Mouse (Mus musculus) embryonic facial prominence, embryonic 11.5 days (tissue): Measurements from ENCODE around the gene Reps2. TPM values are rescaled to one million over a fixed set of nuclear protein-coding genes. Genes with fewer than 3 reads are reported as not detected.
A peak's percentile ranks its signal among the peaks of the same experiment; 100 is the strongest.

Source experiments
- ATAC-seq: fragments of 200-750 bp; cut with Nextera tagmentation; replicated peaks from 2 replicates; pipeline ENCODE4 v1.8.0; 2017; ENCODE audit warnings: low read depth; ENCODE audit not compliant: insufficient number of reproducible peaks, low FRiP score, low TSS enrichment
- DNase-seq: peaks from one replicate; pipeline ENCODE4 v3.0.0-alpha.2; 2015; ENCODE audit warnings: low spot score
- H3K27ac ChIP-seq: fragments of 300-500 bp; sonication (generic); replicated peaks from 2 replicates; pipeline ENCODE4 v1.5.1; 2014; ENCODE audit warnings: mild to moderate bottlenecking, low read depth, low read length, control low read depth
- H3K27me3 ChIP-seq: fragments of 300-500 bp; sonication (generic); 2 replicates; pipeline ENCODE4 v1.6.1; 2014; ENCODE audit warnings: mild to moderate bottlenecking, low read length, moderate library complexity, mixed read lengths; ENCODE audit not compliant: control insufficient read depth, insufficient read depth
- H3K36me3 ChIP-seq: fragments of 300-500 bp; sonication (generic); replicated peaks from 2 replicates; pipeline ENCODE4 v1.6.1; 2014; ENCODE audit warnings: low read depth, mild to moderate bottlenecking, low read length, moderate library complexity, mixed read lengths; ENCODE audit not compliant: control insufficient read depth, insufficient read depth
- H3K4me1 ChIP-seq: fragments of 300-500 bp; sonication (generic); 2 replicates; pipeline ENCODE4 v1.6.1; 2014; ENCODE audit warnings: low read length, mixed read lengths; ENCODE audit not compliant: control insufficient read depth, insufficient read depth
- H3K4me2 ChIP-seq: fragments of 300-500 bp; sonication (generic); 2 replicates; pipeline ENCODE4 v1.6.1; 2014; ENCODE audit warnings: low read depth, mild to moderate bottlenecking, control low read depth, low read length, moderate library complexity
- H3K4me3 ChIP-seq: fragments of 300-500 bp; sonication (generic); 2 replicates; pipeline ENCODE4 v1.5.1; 2014; ENCODE audit warnings: low read depth, low read length, control low read depth
- H3K9ac ChIP-seq: fragments of 300-500 bp; sonication (generic); replicated peaks from 2 replicates; pipeline ENCODE4 v1.6.1; 2014; ENCODE audit warnings: mild to moderate bottlenecking, control low read depth, low read length
- H3K9me3 ChIP-seq: fragments of 300-500 bp; sonication (generic); replicated peaks from 2 replicates; pipeline ENCODE4 v1.6.1; 2016; ENCODE audit warnings: mild to moderate bottlenecking, low read length, inconsistent platforms, mixed read lengths; ENCODE audit not compliant: control insufficient read depth
- WGBS: fragments of 180-500 bp; shearing (Covaris S2); extraction: QIAGEN DNeasy Blood & Tissue Kit; methylation state at CpG from one replicate; pipeline ENCODE4 v1.1.7; 2014; 5-methylcytosine and 5-hydroxymethylcytosine counted together
- polyA plus RNA-seq: library from polyadenylated mRNA; unstranded; fragments of >200 nt; fragmentation: Nextera tagmentation; extraction: Ambion mirVana; gene quantifications from 2 replicates; pipeline ENCODE4 v1.2.1, GENCODE M21; 2014

Gene Reps2
- polyA plus RNA-seq, 1 experiment from 2014 or later = 0.95 TPM

GRCm38 (mm10) chrX:162542576-162543227, 100.7 kb downstream of the Reps2 start:
- Histone ChIP-seq H3K27me3 (no peaks in the 10 kb centered on the region; the same call in 1 of the 2 replicates), H3K36me3 (no peaks in the 10 kb centered on the region), H3K4me2 (no peak overlapping the region), H3K4me1 (no peaks in the 10 kb centered on the region), H3K4me3 (no peak overlapping the region), H3K9ac (no peak overlapping the region), H3K9me3 (no peaks in the 10 kb centered on the region), H3K27ac (no peak overlapping the region)
- ATAC-seq (no peak), DNase-seq (no peak)
- WGBS = 54% methylated on average over 1 of the region's 1 CpGs

GRCm38 (mm10) chrX:162541961-162542360, 101.5 kb downstream of the Reps2 start:
- Histone ChIP-seq H3K4me3 (no peak overlapping the region), H3K36me3 (no peaks in the 10 kb centered on the region), H3K27me3 (no peaks in the 10 kb centered on the region; the same call in 1 of the 2 replicates), H3K9me3 (no peaks in the 10 kb centered on the region), H3K27ac (no peak overlapping the region), H3K4me2 (no peak overlapping the region), H3K9ac (no peak overlapping the region), H3K4me1 (no peaks in the 10 kb centered on the region)
- WGBS = 100% methylated on average over 1 of the region's 1 CpGs
- ATAC-seq (no peak), DNase-seq (no peak)

GRCm38 (mm10) chrX:162531016-162531415, 112.4 kb downstream of the Reps2 start:
- Histone ChIP-seq H3K27me3 (no peaks in the 10 kb centered on the region; the same call in 1 of the 2 replicates), H3K4me2 (no peak overlapping the region), H3K9me3 (no peaks in the 10 kb centered on the region), H3K4me1 (no peaks in the 10 kb centered on the region), H3K4me3 (no peak overlapping the region), H3K36me3 (no peaks in the 10 kb centered on the region), H3K9ac (no peak overlapping the region), H3K27ac (no peak overlapping the region)
- DNase-seq (no peak), ATAC-seq (no peak)
- 86% methylated on average over 2 of the region's 2 CpGs for WGBS

- Histone ChIP-seq H3K9ac (no peak overlapping the region), H3K9me3 (no peaks in the 10 kb centered on the region), H3K4me2 (no peak overlapping the region), H3K27me3 (no peaks in the 10 kb centered on the region; the same call in 1 of the 2 replicates), H3K36me3 (no peaks in the 10 kb centered on the region), H3K4me3 (no peak overlapping the region), H3K27ac (no peak overlapping the region), H3K4me1 (no peaks in the 10 kb centered on the region)
- WGBS = 41% methylated on average over 2 of the region's 2 CpGs
- ATAC-seq (0 out of 2 replicates have a peak, but pooled peaks have one; percentile 39), DNase-seq (peak; percentile 65)
Measured at GRCm38 (mm10) chrX:162527240-162527639, 116.2 kb downstream of the Reps2 start.

GRCm38 (mm10) chrX:162521831-162522514, 121.5 kb downstream of the Reps2 start:
- Histone ChIP-seq H3K4me2 (no peak overlapping the region), H3K9me3 (no peaks in the 10 kb centered on the region), H3K4me1 (no peaks in the 10 kb centered on the region), H3K27ac (no peak overlapping the region), H3K27me3 (no peaks in the 10 kb centered on the region; the same call in 1 of the 2 replicates), H3K36me3 (no peaks in the 10 kb centered on the region), H3K9ac (no peak overlapping the region), H3K4me3 (no peak overlapping the region)
- WGBS = 69% methylated on average over 9 of the region's 9 CpGs
- ATAC-seq (no peak), DNase-seq (no peak)

GRCm38 (mm10) chrX:162521197-162521596, 122.3 kb downstream of the Reps2 start:
- no peaks in the 10 kb centered on the region for H3K4me1 ChIP-seq
- no peak for DNase-seq
- no peak for ATAC-seq
- H3K4me3 ChIP-seq = no peak overlapping the region
- no peaks in the 10 kb centered on the region for H3K36me3 ChIP-seq
- H3K9me3 ChIP-seq = no peaks in the 10 kb centered on the region
- no peaks in the 10 kb centered on the region for H3K27me3 ChIP-seq
- H3K4me2 ChIP-seq = no peak overlapping the region
- H3K9ac ChIP-seq = no peak overlapping the region
- no peak overlapping the region for H3K27ac ChIP-seq
- WGBS = 47% methylated on average over 4 of the region's 4 CpGs

GRCm38 (mm10) chrX:162520374-162520773, 123.1 kb downstream of the Reps2 start:
- H3K27ac ChIP-seq = no peak overlapping the region

GRCm38 (mm10) chrX:162510426-162510980, 132.9 kb downstream of the Reps2 start:
- WGBS = 69% methylated on average over 2 of the region's 2 CpGs
- no peaks in the 10 kb centered on the region; the same call in 1 of the 2 replicates for H3K27me3 ChIP-seq
- DNase-seq = no peak
- no peaks in the 10 kb centered on the region for H3K4me1 ChIP-seq
- H3K4me3 ChIP-seq = no peak overlapping the region
- no peak overlapping the region for H3K27ac ChIP-seq
- no peaks in the 10 kb centered on the region for H3K36me3 ChIP-seq
- H3K9ac ChIP-seq = no peak overlapping the region
- no peak for ATAC-seq
- H3K9me3 ChIP-seq = no peaks in the 10 kb centered on the region
- no peak overlapping the region for H3K4me2 ChIP-seq

More at GRCm38 (mm10) chrX:162520374-162520773, 123.1 kb downstream of the Reps2 start:
- H3K9ac ChIP-seq = no peak overlapping the region
- no peak overlapping the region for H3K4me2 ChIP-seq
- H3K27me3 ChIP-seq = no peaks in the 10 kb centered on the region
- no peaks in the 10 kb centered on the region for H3K9me3 ChIP-seq
- DNase-seq (no peak), ATAC-seq (no peak)
- no peaks in the 10 kb centered on the region for H3K36me3 ChIP-seq
- no peaks in the 10 kb centered on the region for H3K4me1 ChIP-seq
- WGBS = 95% methylated on average over 2 of the region's 2 CpGs
- no peak overlapping the region for H3K4me3 ChIP-seq
